Mouse (Mus musculus) midbrain, embryonic 12.5 days (tissue): ENCODE measurements at regions not wholly inside any gene's neighbourhood (a gene's known extent, or its start where the extent isn't known, plus 50 kb on each side); places are given as distances from the start of the nearest gene placed in this dataset.
A peak's percentile ranks its signal among the peaks of the same experiment; 100 is the strongest.

Source experiments
- ATAC-seq: fragments of 200-750 bp; cut with Nextera tagmentation; 2 replicates; pipeline ENCODE4 v1.8.0; 2017; ENCODE audit warnings: low read depth, moderate TSS enrichment, moderate library complexity; ENCODE audit not compliant: low FRiP score
- H3K27ac ChIP-seq: fragments of 300-500 bp; sonication (generic); replicated peaks from 2 replicates; pipeline ENCODE4 v1.5.1; 2016; ENCODE audit warnings: mild to moderate bottlenecking
- H3K27me3 ChIP-seq: fragments of 300-500 bp; sonication (generic); 2 replicates; pipeline ENCODE4 v1.6.1; 2016; ENCODE audit warnings: mild to moderate bottlenecking
- H3K36me3 ChIP-seq: fragments of 300-500 bp; sonication (generic); 2 replicates; pipeline ENCODE4 v1.6.1; 2016
- H3K4me1 ChIP-seq: fragments of 300-500 bp; sonication (generic); 2 replicates; pipeline ENCODE4 v1.6.1; 2016
- H3K4me2 ChIP-seq: fragments of 300-500 bp; sonication (generic); replicated peaks from 2 replicates; pipeline ENCODE4 v1.6.1; 2016; ENCODE audit warnings: mild to moderate bottlenecking, moderate library complexity
- H3K4me3 ChIP-seq: fragments of 300-500 bp; sonication (generic); 2 replicates; pipeline ENCODE4 v1.5.1; 2016; ENCODE audit warnings: mild to moderate bottlenecking
- H3K9ac ChIP-seq: fragments of 300-500 bp; sonication (generic); replicated peaks from 2 replicates; pipeline ENCODE4 v1.6.1; 2016; ENCODE audit warnings: mild to moderate bottlenecking, moderate library complexity
- H3K9me3 ChIP-seq: fragments of 300-500 bp; sonication (generic); 2 replicates; pipeline ENCODE4 v1.6.1; 2016; ENCODE audit warnings: mild to moderate bottlenecking
- WGBS: fragments of 180-500 bp; shearing (Covaris S2); methylation state at CpG from one replicate; pipeline ENCODE4 v1.1.7; 2016; 5-methylcytosine and 5-hydroxymethylcytosine counted together

DNA sequence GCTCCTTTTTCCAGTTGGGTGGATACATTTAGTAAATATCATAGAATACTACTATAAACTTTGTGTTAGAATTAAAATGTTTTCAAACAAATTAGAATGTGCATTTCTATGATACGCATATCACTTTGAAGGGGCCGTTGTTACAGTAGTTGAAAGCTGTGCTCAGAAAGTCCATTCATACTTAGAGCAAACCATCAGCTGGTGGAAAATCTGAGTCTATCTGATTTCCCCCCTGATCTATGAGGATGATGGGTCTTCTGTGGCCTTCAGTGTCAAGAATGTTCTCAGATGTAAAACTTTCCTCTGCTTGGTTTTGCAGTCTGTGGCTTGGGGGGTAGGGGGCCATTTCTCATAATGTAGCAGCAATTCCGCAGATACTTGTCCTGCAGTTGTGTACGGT lies 69.3 kb upstream of the Ednrb start:
- Histone ChIP-seq H3K9me3 (no peaks in the 10 kb centered on the region), H3K4me2 (no peak overlapping the region), H3K27ac (no peak overlapping the region), H3K9ac (no peak overlapping the region), H3K4me1 (peaks cover 3% of the 10 kb centered on the region; the same call in 1 of the 2 replicates), H3K27me3 (no peaks in the 10 kb centered on the region), H3K36me3 (no peaks in the 10 kb centered on the region), H3K4me3 (no peak overlapping the region)
- WGBS = 96% methylated on average over 4 of the region's 4 CpGs
- ATAC-seq = no peak

GRCm38 (mm10) chr14:103911707-103912106 lies 67.5 kb upstream of the Ednrb start:
- no peak overlapping the region for H3K27ac ChIP-seq
- WGBS = 84% methylated on average over 4 of the region's 4 CpGs
- H3K4me2 ChIP-seq = no peak overlapping the region
- H3K4me1 ChIP-seq = peaks cover 3% of the 10 kb centered on the region; the same call in 1 of the 2 replicates
- no peak overlapping the region for H3K4me3 ChIP-seq
- H3K9me3 ChIP-seq = no peaks in the 10 kb centered on the region
- H3K9ac ChIP-seq = no peak overlapping the region
- no peaks in the 10 kb centered on the region for H3K36me3 ChIP-seq
- H3K27me3 ChIP-seq = no peaks in the 10 kb centered on the region
- no peak for ATAC-seq

DNA sequence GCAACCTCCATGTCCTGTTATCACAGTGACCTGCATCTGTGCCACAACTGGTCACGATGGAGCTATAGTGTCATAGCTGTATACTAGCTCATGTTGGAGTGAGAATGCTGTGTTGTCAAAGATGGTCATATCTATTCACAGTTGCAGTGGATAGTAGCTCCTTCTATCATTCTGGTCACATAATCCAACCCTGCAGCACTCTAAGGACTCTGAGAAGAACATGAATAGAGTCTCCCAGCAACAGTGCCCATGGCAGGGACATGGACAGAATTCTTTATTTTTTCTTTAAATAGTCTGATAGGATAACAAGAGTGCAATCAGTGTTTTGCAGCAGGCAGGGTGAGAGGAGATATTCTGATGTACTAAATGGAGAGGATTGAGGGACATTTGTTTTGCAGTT lies 67.1 kb upstream of the Ednrb start:
- H3K4me3 ChIP-seq = no peak overlapping the region
- WGBS = 84% methylated on average over 1 of the region's 1 CpGs
- no peak overlapping the region for H3K4me2 ChIP-seq
- no peaks in the 10 kb centered on the region for H3K9me3 ChIP-seq
- H3K9ac ChIP-seq = no peak overlapping the region
- no peaks in the 10 kb centered on the region for H3K27me3 ChIP-seq
- no peak overlapping the region for H3K27ac ChIP-seq
- peak; percentile 60; the same call in 1 of the 2 replicates for ATAC-seq
- peaks cover 3% of the 10 kb centered on the region; the same call in 1 of the 2 replicates for H3K4me1 ChIP-seq
- no peaks in the 10 kb centered on the region for H3K36me3 ChIP-seq

- H3K36me3 ChIP-seq = no peaks in the 10 kb centered on the region
- H3K9ac ChIP-seq = no peak overlapping the region
- H3K4me3 ChIP-seq = no peak overlapping the region
- no peaks in the 10 kb centered on the region for H3K27me3 ChIP-seq
- no peaks in the 10 kb centered on the region for H3K4me1 ChIP-seq
- ATAC-seq = no peak
- WGBS = 28% methylated on average over 2 of the region's 2 CpGs
- no peak overlapping the region for H3K4me2 ChIP-seq
- no peaks in the 10 kb centered on the region for H3K9me3 ChIP-seq
- no peak overlapping the region for H3K27ac ChIP-seq
Observed at GRCm38 (mm10) chr14:103906417-103907070, 62.3 kb upstream of the Ednrb start.

- Histone ChIP-seq H3K27me3 (no peaks in the 10 kb centered on the region), H3K4me3 (no peak overlapping the region), H3K27ac (no peak overlapping the region), H3K36me3 (no peaks in the 10 kb centered on the region), H3K4me2 (no peak overlapping the region), H3K9ac (no peak overlapping the region), H3K4me1 (peaks cover 15% of the 10 kb centered on the region), H3K9me3 (no peaks in the 10 kb centered on the region)
- 51% methylated on average over 2 of the region's 2 CpGs for WGBS
- ATAC-seq = no peak
Observed at GRCm38 (mm10) chr14:103900817-103901216, 56.6 kb upstream of the Ednrb start.

DNA sequence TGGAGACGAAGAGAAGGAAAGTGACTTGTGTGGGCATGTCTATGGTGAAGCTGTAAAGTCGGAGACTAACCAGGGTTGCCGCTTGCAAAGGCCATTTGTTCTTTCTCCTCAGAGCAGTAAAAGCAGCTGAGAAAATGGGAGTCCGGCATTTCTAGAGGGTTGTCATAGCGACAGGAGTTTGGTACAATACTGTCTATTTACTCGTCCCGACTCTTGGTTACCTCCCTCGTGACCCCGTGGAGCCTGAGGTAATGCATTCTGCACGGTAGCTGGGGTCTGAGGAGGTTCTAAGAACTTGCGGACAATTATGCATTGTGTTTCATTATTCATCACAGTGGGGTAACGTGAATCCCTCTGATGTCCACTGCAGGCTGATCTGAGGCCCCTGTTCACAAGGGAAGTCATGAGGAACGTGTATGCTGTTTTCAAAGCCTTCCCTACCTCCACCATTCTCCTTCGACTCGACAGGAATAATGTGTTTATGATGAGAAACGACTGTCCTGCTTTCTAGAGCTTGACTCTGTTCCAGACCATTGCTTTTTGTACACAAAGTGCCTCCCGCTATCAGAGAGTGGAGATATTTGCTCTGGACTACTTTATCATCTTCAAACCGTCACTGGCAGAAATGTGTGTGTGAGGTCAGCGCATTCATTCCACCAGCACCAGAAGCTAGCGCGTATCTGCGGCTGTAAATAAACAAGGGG lies 55.1 kb upstream of the Ednrb start:
- peak overlapping the region; percentile 53 for H3K4me2 ChIP-seq
- H3K9ac ChIP-seq = peak overlapping the region; percentile 28; the same call in 1 of the 2 replicates
- peaks cover 15% of the 10 kb centered on the region for H3K4me1 ChIP-seq
- ATAC-seq = peak; percentile 98
- peak overlapping the region; percentile 82 for H3K27ac ChIP-seq
- no peaks in the 10 kb centered on the region for H3K27me3 ChIP-seq
- 4% methylated on average over 22 of the region's 22 CpGs for WGBS
- no peaks in the 10 kb centered on the region for H3K36me3 ChIP-seq
- no peaks in the 10 kb centered on the region for H3K9me3 ChIP-seq
- H3K4me3 ChIP-seq = peak overlapping the region; percentile 24

DNA sequence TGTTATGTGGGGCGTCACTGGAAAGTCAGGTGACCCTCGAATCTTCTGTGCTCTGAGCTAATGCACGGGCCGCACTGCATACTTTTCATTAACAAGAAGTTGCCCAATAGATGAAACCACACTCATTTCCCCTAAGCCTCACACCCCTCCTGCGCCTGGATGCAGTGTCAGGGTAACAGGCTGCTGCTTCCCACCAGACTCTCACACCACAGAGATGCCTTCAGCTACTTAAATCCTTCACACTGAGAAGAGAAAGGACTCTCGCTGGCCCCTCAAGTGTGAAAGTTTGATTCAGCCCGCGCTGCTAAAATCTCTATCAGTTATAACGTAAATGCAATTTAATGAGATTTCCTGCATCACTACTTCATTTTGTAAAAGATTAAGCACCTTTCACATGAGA lies 54.5 kb upstream of the Ednrb start:
- H3K4me1 ChIP-seq = peaks cover 15% of the 10 kb centered on the region
- peak overlapping the region; percentile 82 for H3K27ac ChIP-seq
- peak overlapping the region; percentile 28; the same call in 1 of the 2 replicates for H3K9ac ChIP-seq
- H3K9me3 ChIP-seq = no peaks in the 10 kb centered on the region
- H3K4me2 ChIP-seq = peak overlapping the region; percentile 53
- peak overlapping the region; percentile 24 for H3K4me3 ChIP-seq
- H3K36me3 ChIP-seq = no peaks in the 10 kb centered on the region
- peak; percentile 90 for ATAC-seq
- no peaks in the 10 kb centered on the region for H3K27me3 ChIP-seq
- 8% methylated on average over 9 of the region's 9 CpGs for WGBS

GRCm38 (mm10) chr14:103895261-103895660 lies 51.1 kb upstream of the Ednrb start:
- no peaks in the 10 kb centered on the region for H3K9me3 ChIP-seq
- H3K4me3 ChIP-seq = no peak overlapping the region
- no peak overlapping the region for H3K9ac ChIP-seq
- H3K27ac ChIP-seq = no peak overlapping the region
- H3K27me3 ChIP-seq = no peaks in the 10 kb centered on the region
- no peak overlapping the region for H3K4me2 ChIP-seq
- H3K36me3 ChIP-seq = no peaks in the 10 kb centered on the region
- no peak for ATAC-seq
- 96% methylated on average over 7 of the region's 7 CpGs for WGBS
- peaks cover 15% of the 10 kb centered on the region for H3K4me1 ChIP-seq
